36 mouse cellular contexts compared by ENCODE assay signal in genomic region chr16:20272994-20273393, GRCm38 (mm10). TPM values are rescaled to one million over a fixed set of nuclear protein-coding genes. Genes with fewer than 3 reads are reported as not detected.
"Had no signal": no experiment of that assay in that cellular context is flagged by ENCODE, and none has a peak within 500 bp of the region (broad histone marks: within the 10 kb centered on the region; RNA-seq: fewer than 3 reads in every experiment).

No protein-coding gene starts in this region.

- H3K27ac ChIP-seq: gastrocnemius, adult 2 months; heart, embryonic 10.5 days; hindbrain, embryonic 10.5 days; hindbrain, embryonic 12.5 days; hindbrain, embryonic 14.5 days; kidney, embryonic 15.5 days; kidney, postnatal 0 days; limb, embryonic 10.5 days; limb, embryonic 12.5 days; liver, embryonic 13.5 days; liver, embryonic 15.5 days had no signal

- DNase-seq: gastrocnemius, adult 2 months; gastrocnemius, postnatal 10 days; gastrocnemius, postnatal 25 days; heart, adult 18-20 months; heart, postnatal 4 days; kidney, adult 11 months; kidney, adult 2 months; kidney, adult 9 months; kidney, postnatal 14 days; kidney, postnatal 36 days; layer of hippocampus, adult 9-11 months; layer of hippocampus, postnatal 36 days; liver; liver, embryonic 13.5 days had no signal

- ATAC-seq: hindbrain, embryonic 16.5 days; intestine, embryonic 16.5 days had no signal

- H3K9me3 ChIP-seq: heart, embryonic 10.5 days; hindbrain, embryonic 10.5 days; hindbrain, embryonic 12.5 days; kidney, embryonic 15.5 days; limb, embryonic 10.5 days; limb, embryonic 12.5 days; liver, embryonic 13.5 days; liver, embryonic 15.5 days had no signal

- H3K4me3 ChIP-seq: gastrocnemius, adult 2 months; heart, embryonic 10.5 days; hindbrain, embryonic 10.5 days; hindbrain, embryonic 12.5 days; kidney, embryonic 15.5 days; limb, embryonic 10.5 days; limb, embryonic 12.5 days; liver, embryonic 13.5 days; liver, embryonic 15.5 days had no signal

- H3K9ac ChIP-seq: hindbrain, embryonic 12.5 days; hindbrain, embryonic 14.5 days; kidney, embryonic 15.5 days; limb, embryonic 12.5 days; liver, embryonic 13.5 days; liver, embryonic 15.5 days had no signal

- H3K4me1 ChIP-seq: hindbrain, embryonic 10.5 days; hindbrain, embryonic 12.5 days; kidney, embryonic 15.5 days; limb, embryonic 10.5 days; limb, embryonic 12.5 days; liver, embryonic 13.5 days; liver, embryonic 15.5 days had no signal

- H3K27me3 ChIP-seq: hindbrain, embryonic 12.5 days; kidney, embryonic 15.5 days; liver, embryonic 13.5 days; liver, embryonic 15.5 days had no signal

- H3K36me3 ChIP-seq: liver, embryonic 13.5 days had no signal

- H3K4me2 ChIP-seq: hindbrain, embryonic 12.5 days; hindbrain, embryonic 14.5 days; kidney, embryonic 15.5 days; limb, embryonic 12.5 days; liver, embryonic 11.5 days; liver, embryonic 13.5 days; liver, embryonic 15.5 days had no signal

RNA-seq across cellular contexts. Expression of gene Map6d1, which starts 31.8 kb away (rescaled TPM):
- total RNA-seq: granulocyte monocyte progenitor cell, adult 5-6 weeks had no signal
- polyA plus RNA-seq: liver, embryonic 15.5 days had no signal

RNA-seq across cellular contexts. Expression of gene Cyp2ab1, which starts 52.2 kb away (rescaled TPM):
- total RNA-seq: gastrocnemius, postnatal 10 days; layer of hippocampus, adult 18-20 months; layer of hippocampus, adult 8-10 months; layer of hippocampus, postnatal 14 days; layer of hippocampus, postnatal 36 days; left cerebral cortex, adult 18-20 months; left cerebral cortex, postnatal 14 days; left cerebral cortex, postnatal 36 days had no signal
- polyA plus RNA-seq: heart, embryonic 10.5 days; heart, embryonic 14.5 days; heart, postnatal 0 days; hindbrain, embryonic 10.5 days; hindbrain, embryonic 12.5 days; hindbrain, embryonic 14.5 days; hindbrain, embryonic 16.5 days; intestine, embryonic 14.5 days; intestine, embryonic 16.5 days; kidney, embryonic 15.5 days; kidney, postnatal 0 days; limb, embryonic 10.5 days; limb, embryonic 12.5 days; liver, embryonic 11.5 days; liver, embryonic 13.5 days had no signal
